Mouse (Mus musculus) gonadal fat pad, adult 2 months (tissue): ENCODE results near the gene Hspa12a. TPM values are rescaled to one million over a fixed set of nuclear protein-coding genes. Genes with fewer than 3 reads are reported as not detected.

Experiments used
- DNase-seq: peaks from one replicate; pipeline ENCODE4 v3.0.0-alpha.2; 2012; ENCODE audit warnings: low read depth
- polyA plus RNA-seq: library from polyadenylated mRNA; depleted of rRNA; stranded (reverse); fragments of >200 nt; gene quantifications from 2 replicates; pipeline ENCODE4 v1.2.3, GENCODE M21; 2012; rRNA removed

The Hspa12a gene
- polyA plus RNA-seq, 1 experiment, result 45.6 TPM

DNA sequence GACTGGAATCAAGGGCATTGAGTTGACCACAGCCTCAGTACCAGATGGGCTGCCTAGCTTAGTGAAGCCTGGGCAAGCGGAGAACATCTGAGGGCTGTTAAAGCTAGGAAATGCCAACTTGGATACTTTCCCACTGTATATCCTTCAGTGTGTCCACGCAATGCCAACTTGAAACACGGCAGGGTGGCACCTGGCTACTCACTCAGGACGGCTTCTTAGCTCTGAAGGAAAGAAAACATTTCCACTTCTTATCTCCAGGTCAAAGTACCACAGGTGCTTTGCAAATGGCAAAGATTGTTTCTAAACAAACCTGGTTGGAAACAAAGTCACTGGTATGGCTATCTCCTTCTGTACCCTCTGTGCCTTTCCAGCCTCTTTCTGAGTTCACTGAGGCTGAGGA lies 184.6 kb downstream of the Hspa12a start:
- no peak for DNase-seq

DNA sequence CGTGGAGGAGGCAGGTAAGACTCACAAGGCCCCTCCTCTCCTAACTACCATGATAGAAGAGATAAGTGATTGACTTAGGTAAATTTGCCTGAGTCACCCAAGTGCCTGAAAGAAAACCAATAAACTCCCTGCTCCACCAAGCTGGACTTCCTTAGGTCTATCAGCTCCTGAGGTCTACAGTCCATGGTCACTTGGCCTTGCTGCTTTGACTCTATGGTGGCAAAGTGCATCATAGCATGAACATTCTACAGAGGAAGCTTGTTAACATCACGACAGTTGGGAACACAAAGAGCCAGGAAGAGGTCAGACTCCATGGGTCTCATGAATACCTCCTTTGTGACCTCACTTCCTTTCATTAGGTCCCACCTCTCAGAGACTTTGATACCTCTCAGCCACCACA lies 191.9 kb downstream of the Hspa12a start:
- no peak for DNase-seq

DNA sequence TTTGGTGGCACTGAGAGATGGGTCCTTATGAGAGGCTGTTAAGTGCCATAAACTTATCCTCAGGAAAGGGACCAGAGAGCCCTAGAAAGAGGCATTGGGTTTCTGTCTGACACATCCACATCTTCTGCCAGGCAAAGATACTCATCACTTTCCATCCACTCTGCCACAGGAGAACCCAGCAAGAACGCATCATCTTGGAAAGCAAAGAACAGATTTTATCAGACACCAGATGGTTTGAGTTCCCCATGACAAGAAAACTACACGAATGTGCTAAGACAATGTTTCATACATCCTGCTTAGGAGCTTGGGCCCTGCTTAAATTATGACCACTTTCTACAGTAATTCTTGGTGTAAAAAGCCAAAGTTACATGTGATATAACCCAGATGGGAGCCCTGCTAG lies 192.6 kb downstream of the Hspa12a start:
- no peak for DNase-seq

DNA sequence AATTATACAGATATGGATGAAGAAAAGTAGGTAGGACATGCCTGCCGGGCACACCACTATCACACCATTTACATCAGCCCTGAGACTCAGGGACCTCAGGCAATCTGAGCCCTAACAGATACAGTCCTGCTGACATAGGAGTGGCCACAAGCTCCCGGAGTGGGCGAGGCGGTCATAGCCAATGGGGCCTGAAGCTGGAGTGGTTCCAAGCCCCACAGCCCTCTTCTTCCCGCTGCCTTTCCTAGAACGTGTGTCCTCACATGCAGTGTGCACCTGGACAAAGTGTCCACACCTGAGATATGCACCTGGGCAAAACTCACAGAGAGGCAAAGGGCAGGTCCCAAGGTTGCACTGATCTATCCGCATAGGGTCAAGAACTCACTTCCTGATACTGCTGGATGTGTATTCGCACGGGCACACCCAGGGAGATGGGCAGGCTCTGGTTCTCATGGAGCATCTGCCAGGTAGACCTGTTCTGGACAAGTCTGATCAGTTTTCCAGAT lies 195.9 kb downstream of the Hspa12a start:
- DNase-seq, result no peak

Other genes starting within 250 kb of the Hspa12a start
- 0.18 and 0.31 TPM in 2 replicates for gene Pnliprp1, start 214.8 kb downstream of the Hspa12a start, polyA plus RNA-seq
- gene Pnliprp2, start 183.9 kb downstream of the Hspa12a start, polyA plus RNA-seq, result 0.08 TPM in 2 replicates
- gene 1700019N19Rik, start 149.2 kb downstream of the Hspa12a start, polyA plus RNA-seq, result 0.97 and 1.6 TPM in 2 replicates
- gene Eno4, start 229 bp downstream of the Hspa12a start, polyA plus RNA-seq, result 0.58 and 1.4 TPM in 2 replicates
- gene Shtn1, start 132.4 kb upstream of the Hspa12a start, polyA plus RNA-seq, result 2.4 and 2.8 TPM in 2 replicates
- gene Vax1, start 226.4 kb upstream of the Hspa12a start, polyA plus RNA-seq, result not detected in 2 replicates